Mouse (Mus musculus): ENCODE results near the gene Ino80e.

Gene Ino80e

GRCm38 (mm10) chr7:126855641-126856040 lies 6.5 kb downstream of the Ino80e start:
- no peak for DNase-seq (ENCODE audit: low spot score)

- no peak for DNase-seq (ENCODE audit: low spot score)
Measured at GRCm38 (mm10) chr7:126853454-126853853, 8.7 kb downstream of the Ino80e start.

- no peak for DNase-seq (ENCODE audit: low spot score)
Measured at GRCm38 (mm10) chr7:126851192-126851591, 11.0 kb downstream of the Ino80e start.

GRCm38 (mm10) chr7:126850161-126850560 lies 12.0 kb downstream of the Ino80e start:
- DNase-seq (ENCODE audit: low spot score): no peak

- no peak for DNase-seq (ENCODE audit: low spot score)
Measured at GRCm38 (mm10) chr7:126848794-126849193, 13.4 kb downstream of the Ino80e start.

GRCm38 (mm10) chr7:126847421-126848398 lies 14.5 kb downstream of the Ino80e start:
- DNase-seq (ENCODE audit: low spot score): peak; percentile 81

- no peak for DNase-seq (ENCODE audit: low spot score)
Measured at GRCm38 (mm10) chr7:126847116-126847420, 15.1 kb downstream of the Ino80e start, which contains the start of gene Doc2a. Gene Doc2a (plus strand): TSS chr7:126847416.

GRCm38 (mm10) chr7:126845516-126845915 lies 16.7 kb downstream of the Ino80e start:
- peak; percentile 61 for DNase-seq (ENCODE audit: low spot score)

- no peak for DNase-seq (ENCODE audit: low spot score)
Measured at GRCm38 (mm10) chr7:126843276-126843675, 18.9 kb downstream of the Ino80e start.

- DNase-seq (ENCODE audit: low spot score): no peak
Measured at GRCm38 (mm10) chr7:126833294-126833693, 28.9 kb downstream of the Ino80e start.

GRCm38 (mm10) chr7:126832036-126832598 lies 30.1 kb downstream of the Ino80e start:
- peak; percentile 90 for DNase-seq (ENCODE audit: low spot score)

- no peak for DNase-seq (ENCODE audit: low spot score)
Measured at GRCm38 (mm10) chr7:126831539-126831938, 30.6 kb downstream of the Ino80e start, which contains the start of gene 4930451I11Rik. Gene 4930451I11Rik (minus strand): TSS chr7:126831639.

GRCm38 (mm10) chr7:126825952-126826351 lies 36.2 kb downstream of the Ino80e start:
- DNase-seq (ENCODE audit: low spot score): no peak

- DNase-seq (ENCODE audit: low spot score): peak; percentile 66
Measured at GRCm38 (mm10) chr7:126825403-126825802, 36.8 kb downstream of the Ino80e start.

- no peak for DNase-seq (ENCODE audit: low spot score)
Measured at GRCm38 (mm10) chr7:126823940-126824339, 38.2 kb downstream of the Ino80e start.

- peak; percentile 35 for DNase-seq (ENCODE audit: low spot score)
Measured at GRCm38 (mm10) chr7:126823202-126823711, 38.9 kb downstream of the Ino80e start.

GRCm38 (mm10) chr7:126822741-126823140 lies 39.4 kb downstream of the Ino80e start:
- no peak for DNase-seq (ENCODE audit: low spot score)

GRCm38 (mm10) chr7:126821835-126822511 lies 40.2 kb downstream of the Ino80e start:
- peak; percentile 94 for DNase-seq (ENCODE audit: low spot score)

- no peak for DNase-seq (ENCODE audit: low spot score)
Measured at GRCm38 (mm10) chr7:126818818-126819217, 43.4 kb downstream of the Ino80e start.

- DNase-seq (ENCODE audit: low spot score): no peak
Measured at GRCm38 (mm10) chr7:126817595-126817994, 44.6 kb downstream of the Ino80e start.

- no peak for DNase-seq (ENCODE audit: low spot score)
Measured at GRCm38 (mm10) chr7:126816494-126816893, 45.7 kb downstream of the Ino80e start.

GRCm38 (mm10) chr7:126815726-126816222 lies 46.4 kb downstream of the Ino80e start:
- no peak for DNase-seq (ENCODE audit: low spot score)

All from embryo, embryonic 10.5 days (tissue).